Mouse (Mus musculus) brain, adult 2 months (tissue): Measurements from ENCODE around the gene U90926.

ENCODE experiments used
- DNase-seq: peaks from one replicate; pipeline ENCODE4 v3.0.0; 2011; ENCODE audit warnings: low read depth, low spot score

U90926 gene

GRCm38 (mm10) chr5:92218915-92219793, 3.9 kb upstream of the U90926 start:
- peak; percentile 19 for DNase-seq

GRCm38 (mm10) chr5:92212231-92212630, 3.0 kb downstream of the U90926 start:
- no peak for DNase-seq

- no peak for DNase-seq
Measured at GRCm38 (mm10) chr5:92210205-92210604, 5.0 kb downstream of the U90926 start.

GRCm38 (mm10) chr5:92206121-92206520, 9.1 kb downstream of the U90926 start:
- DNase-seq: no peak

- no peak for DNase-seq
Measured at GRCm38 (mm10) chr5:92205706-92206105, 9.5 kb downstream of the U90926 start.

GRCm38 (mm10) chr5:92205184-92205583, 10.0 kb downstream of the U90926 start:
- no peak for DNase-seq

GRCm38 (mm10) chr5:92204162-92205036, 10.8 kb downstream of the U90926 start:
- DNase-seq: no peak

- peak; percentile 38 for DNase-seq
Measured at GRCm38 (mm10) chr5:92198266-92198665, 16.9 kb downstream of the U90926 start.

- peak; percentile 40 for DNase-seq
Measured at GRCm38 (mm10) chr5:92196895-92197811, 18.1 kb downstream of the U90926 start.

GRCm38 (mm10) chr5:92195716-92196115, 19.5 kb downstream of the U90926 start:
- peak; percentile 67 for DNase-seq

GRCm38 (mm10) chr5:92188881-92189483, 26.2 kb downstream of the U90926 start:
- no peak for DNase-seq

- no peak for DNase-seq
Measured at GRCm38 (mm10) chr5:92183071-92183830, 32.0 kb downstream of the U90926 start.

- no peak for DNase-seq
Measured at GRCm38 (mm10) chr5:92165976-92166375, 49.2 kb downstream of the U90926 start.
